Mouse (Mus musculus): ENCODE results near the gene Smok2b. TPM values are rescaled to one million over a fixed set of nuclear protein-coding genes. Genes with fewer than 3 reads are reported as not detected.
A peak's percentile ranks its signal among the peaks of the same experiment; 100 is the strongest.
"Not testable (repeated sequence)": the region's sequence is repeated elsewhere in the genome, so short reads cannot be mapped to it uniquely, and the experiment has no call there.

Gene Smok2b
- total RNA-seq (2021) = not detected in 2 replicates
- long read RNA-seq, experiment 1 = 0 reads
- long read RNA-seq, experiment 2 = 0 reads

DNA sequence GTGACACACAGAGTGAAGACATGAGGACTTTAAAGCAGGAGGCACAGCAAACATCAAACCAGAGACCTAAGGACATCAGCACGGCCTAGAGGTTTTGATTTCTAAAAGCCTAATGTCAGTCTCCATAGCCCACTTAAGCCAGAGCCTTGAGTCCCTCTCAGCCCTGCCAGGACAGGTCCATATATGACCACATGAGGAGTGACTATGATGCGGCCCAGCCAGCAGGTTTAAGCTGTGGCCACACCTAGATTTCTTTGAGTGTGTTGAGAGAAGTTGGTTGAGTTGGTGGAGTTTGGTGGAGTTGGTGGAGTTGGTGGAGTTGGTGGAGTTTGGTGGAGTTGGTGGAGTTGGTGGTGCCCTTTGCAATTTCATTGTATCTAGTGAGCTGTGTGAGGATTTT lies at the start of gene Smok2b:
Gene Smok2b (plus strand): TSS at position 301 of the 400 bp plus-strand sequence.
- not testable (repeated sequence) for DNase-seq

DNA sequence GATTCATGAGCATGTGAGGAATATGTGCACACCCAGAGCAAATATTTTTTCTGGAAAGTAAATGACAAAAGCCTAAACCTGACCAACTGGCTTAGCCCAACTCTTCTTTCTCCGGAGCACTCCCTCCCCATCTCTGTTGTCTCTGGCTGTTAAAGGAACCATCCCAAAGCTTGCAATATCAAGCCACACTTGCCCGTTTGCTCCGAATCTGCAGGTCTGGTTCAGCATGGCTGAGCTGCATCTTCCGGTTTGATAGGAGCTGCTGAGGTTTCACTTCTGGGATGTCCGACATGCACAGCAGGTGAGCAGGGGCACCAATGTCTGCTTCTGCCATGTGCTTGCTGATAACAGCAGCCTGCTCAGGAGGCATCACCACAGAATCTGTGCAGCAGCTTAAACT lies 49.6 kb upstream of the Smok2b start:
- DNase-seq = not testable (repeated sequence)

- not testable (repeated sequence) for DNase-seq
Observed at GRCm38 (mm10) chr17:13182712-13183111, 47.3 kb upstream of the Smok2b start.

- DNase-seq = not testable (repeated sequence)
Observed at GRCm38 (mm10) chr17:13184514-13184913, 45.5 kb upstream of the Smok2b start.

GRCm38 (mm10) chr17:13186541-13186940 lies 43.5 kb upstream of the Smok2b start:
- DNase-seq = not testable (repeated sequence)

GRCm38 (mm10) chr17:13187621-13188020 lies 42.4 kb upstream of the Smok2b start:
- DNase-seq = not testable (repeated sequence)

- not testable (repeated sequence) for DNase-seq
Observed at GRCm38 (mm10) chr17:13188846-13189245, 41.2 kb upstream of the Smok2b start.

- DNase-seq = not testable (repeated sequence)
Observed at GRCm38 (mm10) chr17:13190836-13191583, 39.0 kb upstream of the Smok2b start.

DNA sequence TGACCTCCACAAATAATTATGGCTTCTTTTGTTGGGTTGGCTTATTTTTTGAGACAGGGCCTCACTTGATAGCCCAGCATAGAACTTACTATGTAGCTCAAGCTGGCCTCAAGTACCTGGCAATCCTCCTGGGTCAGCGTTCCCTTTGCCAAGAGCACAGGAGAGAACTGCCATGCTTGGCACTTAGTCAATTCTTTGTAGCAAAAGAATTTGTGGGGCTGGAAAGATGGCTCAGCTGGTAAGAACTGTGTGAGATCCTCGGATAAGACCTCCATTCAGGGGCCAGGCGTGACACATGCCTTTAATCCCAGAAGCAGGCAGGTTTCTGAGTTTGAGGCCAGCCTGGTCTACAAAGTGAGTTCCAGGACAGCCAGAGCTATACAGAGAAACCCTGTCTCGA lies 33.6 kb upstream of the Smok2b start:
- DNase-seq = not testable (repeated sequence)

DNA sequence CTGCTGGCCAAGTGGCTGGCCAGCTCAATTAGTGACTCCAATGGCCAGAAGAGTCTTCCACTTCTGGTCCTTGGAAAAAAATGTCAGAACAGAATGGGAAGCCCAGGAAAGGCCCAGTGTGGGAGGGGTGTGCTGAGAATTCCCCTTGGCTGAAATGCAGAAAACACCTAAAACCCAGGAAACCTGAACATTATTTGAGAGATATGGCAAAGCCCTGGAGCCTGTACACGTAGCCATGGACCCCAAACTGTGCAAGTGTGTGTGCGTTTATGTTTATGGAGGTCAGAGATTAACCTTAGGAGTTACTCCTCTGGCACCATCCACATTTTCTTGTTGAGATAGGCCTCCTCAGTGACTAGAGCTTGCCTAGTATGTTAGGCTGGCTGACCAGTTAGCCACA lies 31.2 kb upstream of the Smok2b start:
- not testable (repeated sequence) for DNase-seq

GRCm38 (mm10) chr17:13199880-13200409 lies 30.1 kb upstream of the Smok2b start:
- not testable (repeated sequence) for DNase-seq

DNA sequence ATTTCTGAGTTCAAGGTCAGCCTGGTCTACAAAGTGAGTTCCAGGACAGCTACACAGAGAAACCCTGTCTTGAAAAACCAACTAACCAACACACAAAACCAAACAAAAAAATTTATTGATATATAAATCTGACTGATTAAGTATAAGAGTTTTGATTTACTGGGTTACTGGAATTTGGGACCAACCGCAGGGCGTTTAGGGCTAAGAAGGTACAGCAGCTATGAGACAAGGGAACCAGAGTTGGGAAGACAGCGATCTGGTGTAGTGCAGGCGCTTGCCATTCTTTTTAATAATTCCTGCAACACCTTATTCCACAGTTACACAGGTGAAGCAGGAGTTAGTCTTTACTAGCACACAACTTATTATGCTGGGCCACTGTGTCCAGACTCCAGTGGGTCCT lies 28.5 kb upstream of the Smok2b start:
- not testable (repeated sequence) for DNase-seq

DNA sequence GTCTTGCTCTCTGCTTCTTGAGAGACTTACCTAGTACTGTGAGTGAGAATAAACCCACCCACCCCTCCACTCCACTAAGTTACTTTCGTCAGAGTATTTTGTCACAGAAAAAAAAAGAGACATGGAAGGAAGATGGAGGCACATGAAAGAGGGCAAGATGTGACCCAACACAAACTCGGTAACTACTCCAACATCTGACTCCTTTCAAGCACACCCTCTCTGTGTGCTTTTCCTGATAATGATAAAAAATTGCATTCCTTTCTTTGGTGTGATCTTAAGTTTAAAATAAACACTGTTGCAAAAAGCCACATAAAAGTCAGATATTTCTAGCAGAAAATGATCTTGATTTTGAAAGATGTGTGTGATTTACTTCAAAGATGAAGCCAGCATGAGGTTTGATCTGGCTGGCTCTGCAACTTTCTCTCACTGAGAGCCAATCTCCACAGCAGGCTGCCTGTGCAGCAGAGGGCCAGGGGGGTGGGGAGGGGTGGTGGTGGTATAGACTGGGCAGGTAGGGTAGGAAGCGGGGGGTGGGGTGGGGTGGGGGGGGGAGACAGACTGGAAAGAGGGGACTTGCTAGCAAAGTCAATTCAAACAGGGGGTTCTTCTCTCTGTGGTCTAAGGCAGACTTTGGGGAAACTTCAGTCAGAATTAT lies 27.5 kb upstream of the Smok2b start:
- not testable (repeated sequence) for DNase-seq

DNA sequence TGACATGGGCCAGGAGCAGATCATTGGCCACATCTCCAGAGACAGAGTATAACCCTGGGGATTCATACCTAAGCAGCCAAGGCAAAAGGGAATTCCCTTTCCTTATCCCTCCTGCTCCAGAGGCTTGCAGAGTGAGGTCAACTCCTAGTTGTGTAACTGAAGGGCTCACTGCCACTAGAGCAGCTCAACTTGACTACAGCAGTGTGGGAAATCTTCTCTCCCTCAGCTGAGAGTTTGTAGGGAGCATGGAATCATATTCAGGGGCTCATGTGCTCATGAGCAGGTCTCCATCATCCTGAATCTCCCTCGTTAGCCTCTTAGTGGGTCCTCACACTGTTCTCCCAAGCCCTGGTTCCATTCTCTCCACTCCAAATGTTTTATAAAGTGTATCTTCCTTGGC lies 24.8 kb upstream of the Smok2b start:
- not testable (repeated sequence) for DNase-seq

DNA sequence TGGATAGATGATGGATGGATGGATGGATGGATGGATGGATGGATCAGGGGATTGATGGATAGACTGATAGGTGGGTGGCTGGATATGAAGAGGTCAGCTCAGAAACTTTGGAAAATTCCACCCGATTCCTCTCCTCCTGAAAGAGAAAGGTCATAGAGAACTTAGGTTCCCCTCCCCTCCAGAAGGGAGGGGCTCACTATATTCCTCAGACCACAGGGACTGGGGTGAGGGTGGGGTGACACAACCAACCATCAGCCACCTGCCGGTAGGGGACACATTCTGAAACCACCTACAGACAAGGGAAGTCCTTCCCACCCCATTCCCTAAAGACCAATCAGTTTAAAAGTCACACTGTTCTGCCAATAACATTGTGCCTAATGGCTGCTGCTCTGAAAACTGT lies 23.6 kb upstream of the Smok2b start:
- no peak for DNase-seq

DNA sequence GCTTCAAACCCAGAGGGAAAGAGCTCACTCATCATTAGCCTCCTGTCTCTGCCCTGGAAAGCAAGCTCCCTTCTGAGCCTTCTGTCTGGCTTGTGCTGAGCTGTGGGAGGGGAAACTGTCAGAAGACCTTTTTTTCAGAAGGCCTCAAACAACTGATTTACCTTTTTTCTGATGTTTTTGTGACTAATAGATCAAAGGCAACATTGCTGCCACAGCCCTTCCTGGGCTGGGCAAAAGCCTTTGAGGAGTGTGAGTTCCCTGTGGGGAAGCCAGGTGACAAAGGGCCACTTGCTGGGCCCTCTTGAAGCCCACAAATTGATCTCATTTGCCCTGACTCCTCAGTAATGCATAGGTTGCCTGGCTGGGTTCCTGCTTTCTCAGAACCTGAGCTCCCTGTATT lies 21.6 kb upstream of the Smok2b start:
- DNase-seq = not testable (repeated sequence)

DNA sequence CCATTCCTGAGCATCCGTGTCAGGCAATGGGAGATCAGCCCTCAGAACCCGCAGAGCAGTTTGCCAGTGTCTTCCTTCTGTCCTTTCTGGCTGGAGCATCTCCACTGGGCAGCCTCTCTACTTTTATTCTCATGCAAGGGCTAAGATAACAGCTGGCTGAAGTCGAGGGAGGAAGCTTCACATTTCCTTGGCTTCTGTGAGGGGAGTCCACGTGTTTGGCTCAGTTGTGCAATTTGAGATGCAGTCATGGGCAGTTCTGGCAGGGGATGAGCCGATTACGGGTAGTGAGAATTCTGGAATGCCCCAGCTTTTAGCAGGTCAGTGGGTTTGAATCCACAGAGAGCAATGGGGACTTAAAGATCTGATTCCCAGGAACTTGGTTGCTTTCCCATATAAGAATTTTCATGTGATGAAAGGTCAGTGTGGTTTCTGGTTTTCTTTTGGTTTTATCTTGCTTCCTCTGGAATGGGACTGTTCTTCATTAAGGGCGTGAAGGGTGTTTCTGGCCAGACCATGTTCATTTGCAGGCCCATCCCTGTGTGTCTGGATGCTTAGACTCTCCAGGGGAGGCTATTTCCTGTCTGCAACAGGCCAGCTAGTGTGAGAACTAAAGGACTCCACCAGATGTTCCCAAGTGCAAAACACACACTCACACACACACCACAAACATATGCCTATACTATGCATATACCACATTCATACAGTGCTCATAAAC lies 17.8 kb upstream of the Smok2b start:
- DNase-seq = peak; percentile 12

- no peak for DNase-seq
Observed at GRCm38 (mm10) chr17:13214169-13214568, 15.9 kb upstream of the Smok2b start.

GRCm38 (mm10) chr17:13215595-13215994 lies 14.5 kb upstream of the Smok2b start:
- DNase-seq = no peak

- DNase-seq = no peak
Observed at GRCm38 (mm10) chr17:13220888-13221287, 9.2 kb upstream of the Smok2b start, which contains the start of gene Smok2a. Smok2a (plus strand) TSS chr17:13221188.

GRCm38 (mm10) chr17:13221921-13222320 lies 8.1 kb upstream of the Smok2b start:
- not testable (repeated sequence) for DNase-seq

GRCm38 (mm10) chr17:13239461-13239860 lies 9.4 kb downstream of the Smok2b start:
- not testable (repeated sequence) for DNase-seq
